Mouse (Mus musculus) megakaryocyte, embryonic 14.5 days (primary cell): ENCODE data around the gene Ip6k1.

ENCODE experiments used
- FLI1 ChIP-seq: IDR thresholded peaks from 2 replicates; pipeline ENCODE4 v1.6.1; 2012; ENCODE audit warnings: low read length, inconsistent platforms, mixed read lengths
- GATA1 ChIP-seq: IDR thresholded peaks from 3 replicates; pipeline ENCODE4 v1.6.1; 2012; ENCODE audit warnings: mixed read lengths, low read length, inconsistent platforms, borderline replicate concordance

GRCm38 (mm10) chr9:108003531-108003890 is 1.2 kb downstream of the Ip6k1 start:
- TF ChIP-seq FLI1, result no peak
- TF ChIP-seq GATA1, result no peak
